Mouse (Mus musculus): ENCODE results near the gene Mt2. TPM values are rescaled to one million over a fixed set of nuclear protein-coding genes. Genes with fewer than 3 reads are reported as not detected.

Mt2 gene
- polyA plus RNA-seq, 1 experiment from 2014 or later, result 310 TPM

- H3K4me2 ChIP-seq (replicated peaks; ENCODE audit: low read depth, low read length), result no peak overlapping the region
- peak; percentile 18; the same call in 1 of the 2 replicates for ATAC-seq (ENCODE audit: insufficient number of reproducible peaks, insufficient read depth, low FRiP score, low read depth)
These were observed 26.9 kb downstream of the Mt2 start for GRCm38 (mm10) chr8:94199202-94199869.

GRCm38 (mm10) chr8:94204043-94204442 lies 31.6 kb downstream of the Mt2 start:
- Histone ChIP-seq H3K36me3 (ENCODE audit: control insufficient read depth, insufficient read depth, low read length) (no peaks in the 10 kb centered on the region), H3K9ac (replicated peaks; ENCODE audit: low read depth, low read length) (no peak overlapping the region), H3K4me2 (replicated peaks; ENCODE audit: low read depth, low read length) (no peak overlapping the region), H3K27ac (ENCODE audit: low read length) (no peak overlapping the region), H3K27me3 (ENCODE audit: control insufficient read depth, insufficient read depth, low read length) (no peaks in the 10 kb centered on the region), H3K4me1 (ENCODE audit: control insufficient read depth, insufficient read depth, low read length) (no peaks in the 10 kb centered on the region), H3K9me3 (ENCODE audit: control insufficient read depth, low read depth, low read length) (no peaks in the 10 kb centered on the region), H3K4me3 (ENCODE audit: low read depth, low read length) (no peak overlapping the region)
- no peak for ATAC-seq (ENCODE audit: insufficient number of reproducible peaks, insufficient read depth, low FRiP score, low read depth)
- whole genome bisulfite sequencing, result 57% methylated on average over 3 of the region's 3 CpGs

More at GRCm38 (mm10) chr8:94199202-94199869, 26.9 kb downstream of the Mt2 start:
- Histone ChIP-seq H3K9ac (replicated peaks; ENCODE audit: low read depth, low read length) (no peak overlapping the region), H3K27ac (ENCODE audit: low read length) (no peak overlapping the region), H3K27me3 (ENCODE audit: control insufficient read depth, insufficient read depth, low read length) (no peaks in the 10 kb centered on the region), H3K4me1 (ENCODE audit: control insufficient read depth, insufficient read depth, low read length) (no peaks in the 10 kb centered on the region), H3K9me3 (ENCODE audit: control insufficient read depth, low read depth, low read length) (no peaks in the 10 kb centered on the region), H3K4me3 (ENCODE audit: low read depth, low read length) (no peak overlapping the region), H3K36me3 (ENCODE audit: control insufficient read depth, insufficient read depth, low read length) (no peaks in the 10 kb centered on the region)
- 44% methylated on average over 10 of the region's 10 CpGs for WGBS

- Histone ChIP-seq H3K9me3 (ENCODE audit: control insufficient read depth, low read depth, low read length) (no peaks in the 10 kb centered on the region), H3K27ac (ENCODE audit: low read length) (no peak overlapping the region), H3K27me3 (ENCODE audit: control insufficient read depth, insufficient read depth, low read length) (no peaks in the 10 kb centered on the region), H3K4me1 (ENCODE audit: control insufficient read depth, insufficient read depth, low read length) (no peaks in the 10 kb centered on the region), H3K9ac (replicated peaks; ENCODE audit: low read depth, low read length) (no peak overlapping the region), H3K4me3 (ENCODE audit: low read depth, low read length) (no peak overlapping the region), H3K36me3 (ENCODE audit: control insufficient read depth, insufficient read depth, low read length) (no peaks in the 10 kb centered on the region), H3K4me2 (replicated peaks; ENCODE audit: low read depth, low read length) (no peak overlapping the region)
- ATAC-seq (ENCODE audit: insufficient number of reproducible peaks, insufficient read depth, low FRiP score, low read depth), result no peak
- 20% methylated on average over 5 of the region's 5 CpGs for WGBS
These were observed 33.3 kb downstream of the Mt2 start for GRCm38 (mm10) chr8:94205736-94206135.

- no peaks in the 10 kb centered on the region for H3K36me3 ChIP-seq (ENCODE audit: control insufficient read depth, insufficient read depth, low read length)
- no peaks in the 10 kb centered on the region for H3K9me3 ChIP-seq (ENCODE audit: control insufficient read depth, low read depth, low read length)
- no peak overlapping the region for H3K9ac ChIP-seq (replicated peaks; ENCODE audit: low read depth, low read length)
- no peak overlapping the region for H3K4me2 ChIP-seq (replicated peaks; ENCODE audit: low read depth, low read length)
- H3K27ac ChIP-seq (ENCODE audit: low read length), result no peak overlapping the region
- ATAC-seq (ENCODE audit: insufficient number of reproducible peaks, insufficient read depth, low FRiP score, low read depth), result no peak
- H3K4me1 ChIP-seq (ENCODE audit: control insufficient read depth, insufficient read depth, low read length), result no peaks in the 10 kb centered on the region
- 78% methylated on average over 8 of the region's 8 CpGs for WGBS
- H3K4me3 ChIP-seq (ENCODE audit: low read depth, low read length), result no peak overlapping the region
- no peaks in the 10 kb centered on the region for H3K27me3 ChIP-seq (ENCODE audit: control insufficient read depth, insufficient read depth, low read length)
These were observed 33.8 kb downstream of the Mt2 start for GRCm38 (mm10) chr8:94206256-94206655.

- no peak overlapping the region for H3K9ac ChIP-seq (replicated peaks; ENCODE audit: low read depth, low read length)
- H3K27me3 ChIP-seq (ENCODE audit: control insufficient read depth, insufficient read depth, low read length), result no peaks in the 10 kb centered on the region
- no peak overlapping the region for H3K4me2 ChIP-seq (replicated peaks; ENCODE audit: low read depth, low read length)
- no peaks in the 10 kb centered on the region for H3K36me3 ChIP-seq (ENCODE audit: control insufficient read depth, insufficient read depth, low read length)
- no peak for ATAC-seq (ENCODE audit: insufficient number of reproducible peaks, insufficient read depth, low FRiP score, low read depth)
- no peaks in the 10 kb centered on the region for H3K4me1 ChIP-seq (ENCODE audit: control insufficient read depth, insufficient read depth, low read length)
- no peak overlapping the region for H3K27ac ChIP-seq (ENCODE audit: low read length)
- H3K4me3 ChIP-seq (ENCODE audit: low read depth, low read length), result no peak overlapping the region
- 64% methylated on average over 2 of the region's 2 CpGs for WGBS
- H3K9me3 ChIP-seq (ENCODE audit: control insufficient read depth, low read depth, low read length), result no peaks in the 10 kb centered on the region
These were observed 35.0 kb downstream of the Mt2 start for GRCm38 (mm10) chr8:94207491-94207890.

GRCm38 (mm10) chr8:94209639-94210038 lies 37.2 kb downstream of the Mt2 start:
- Histone ChIP-seq H3K4me3 (ENCODE audit: low read depth, low read length) (no peak overlapping the region), H3K36me3 (ENCODE audit: control insufficient read depth, insufficient read depth, low read length) (no peaks in the 10 kb centered on the region), H3K4me2 (replicated peaks; ENCODE audit: low read depth, low read length) (no peak overlapping the region), H3K9ac (replicated peaks; ENCODE audit: low read depth, low read length) (no peak overlapping the region), H3K27me3 (ENCODE audit: control insufficient read depth, insufficient read depth, low read length) (no peaks in the 10 kb centered on the region), H3K9me3 (ENCODE audit: control insufficient read depth, low read depth, low read length) (no peaks in the 10 kb centered on the region), H3K27ac (ENCODE audit: low read length) (no peak overlapping the region), H3K4me1 (ENCODE audit: control insufficient read depth, insufficient read depth, low read length) (no peaks in the 10 kb centered on the region)
- ATAC-seq (ENCODE audit: insufficient number of reproducible peaks, insufficient read depth, low FRiP score, low read depth), result no peak
- WGBS, result 79% methylated on average over 6 of the region's 6 CpGs

GRCm38 (mm10) chr8:94210225-94210624 lies 37.8 kb downstream of the Mt2 start:
- Histone ChIP-seq H3K27me3 (ENCODE audit: control insufficient read depth, insufficient read depth, low read length) (no peaks in the 10 kb centered on the region), H3K36me3 (ENCODE audit: control insufficient read depth, insufficient read depth, low read length) (no peaks in the 10 kb centered on the region), H3K4me1 (ENCODE audit: control insufficient read depth, insufficient read depth, low read length) (peaks cover 3% of the 10 kb centered on the region; the same call in 1 of the 2 replicates), H3K9me3 (ENCODE audit: control insufficient read depth, low read depth, low read length) (no peaks in the 10 kb centered on the region), H3K27ac (ENCODE audit: low read length) (no peak overlapping the region), H3K4me2 (replicated peaks; ENCODE audit: low read depth, low read length) (no peak overlapping the region), H3K4me3 (ENCODE audit: low read depth, low read length) (no peak overlapping the region), H3K9ac (replicated peaks; ENCODE audit: low read depth, low read length) (no peak overlapping the region)
- WGBS, result 70% methylated on average over 3 of the region's 3 CpGs
- no peak for ATAC-seq (ENCODE audit: insufficient number of reproducible peaks, insufficient read depth, low FRiP score, low read depth)

- ATAC-seq (ENCODE audit: insufficient number of reproducible peaks, insufficient read depth, low FRiP score, low read depth), result no peak
- Histone ChIP-seq H3K4me3 (ENCODE audit: low read depth, low read length) (peak overlapping the region; percentile 87; the same call in 1 of the 2 replicates), H3K27me3 (ENCODE audit: control insufficient read depth, insufficient read depth, low read length) (no peaks in the 10 kb centered on the region), H3K4me2 (replicated peaks; ENCODE audit: low read depth, low read length) (peak overlapping the region; percentile 39), H3K4me1 (ENCODE audit: control insufficient read depth, insufficient read depth, low read length) (peaks cover 6% of the 10 kb centered on the region; the same call in 1 of the 2 replicates), H3K27ac (ENCODE audit: low read length) (no peak overlapping the region), H3K9ac (replicated peaks; ENCODE audit: low read depth, low read length) (no peak overlapping the region), H3K36me3 (ENCODE audit: control insufficient read depth, insufficient read depth, low read length) (no peaks in the 10 kb centered on the region), H3K9me3 (ENCODE audit: control insufficient read depth, low read depth, low read length) (no peaks in the 10 kb centered on the region)
- WGBS, result 64% methylated on average over 6 of the region's 6 CpGs
These were observed 41.4 kb downstream of the Mt2 start for GRCm38 (mm10) chr8:94213819-94214218.
